Mouse (Mus musculus) cerebellum, adult 2 months (tissue): ENCODE results near the gene Tgfb1i1.

Experiments
- CTCF ChIP-seq: fragments of 200-500 bp; IDR thresholded peaks from 2 replicates; pipeline ENCODE4 v1.5.1; 2011; ENCODE audit warnings: low read depth, mild to moderate bottlenecking, control low read depth, low read length, moderate library complexity, borderline replicate concordance; ENCODE audit not compliant: insufficient read depth
- POLR2A ChIP-seq: fragments of 200-500 bp; IDR thresholded peaks from 2 replicates; pipeline ENCODE4 v1.6.1; 2011; ENCODE audit warnings: low read length, control low read depth, borderline replicate concordance; ENCODE audit not compliant: insufficient read depth

- TF ChIP-seq POLR2A (no peak), CTCF (no peak)
Observed at GRCm38 (mm10) chr7:128276051-128276450, 29.4 kb downstream of the Tgfb1i1 start.
